Mouse (Mus musculus): Measurements from ENCODE around the gene Tcf25.
A peak's percentile ranks its signal among the peaks of the same experiment; 100 is the strongest.
"Not testable (repeated sequence)": the region's sequence is repeated elsewhere in the genome, so short reads cannot be mapped to it uniquely, and the experiment has no call there.

Tcf25 gene

GRCm38 (mm10) chr8:123431616-123432365 lies 58.2 kb downstream of the Tcf25 start:
- DNase-seq: no peak

DNA sequence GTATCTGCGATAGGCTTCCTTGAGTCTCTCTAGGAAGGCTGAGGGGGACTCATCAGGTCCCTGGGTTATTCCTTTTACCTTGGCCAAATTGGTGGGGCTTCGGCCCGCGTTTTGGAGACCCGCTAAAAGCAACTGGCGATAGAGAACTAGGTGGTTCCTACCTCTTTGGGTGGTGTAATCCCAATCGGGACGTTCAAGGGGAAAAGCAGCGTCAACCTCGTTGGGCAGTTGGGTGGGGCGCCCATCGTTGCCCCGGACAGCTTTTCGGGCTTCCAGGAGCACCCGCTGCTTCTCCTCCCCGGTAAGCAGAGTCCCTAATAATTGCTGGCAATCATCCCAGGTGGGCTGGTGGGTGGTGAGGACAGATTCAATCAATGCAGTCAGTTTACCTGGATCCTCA lies 58.8 kb downstream of the Tcf25 start:
- DNase-seq: no peak

DNA sequence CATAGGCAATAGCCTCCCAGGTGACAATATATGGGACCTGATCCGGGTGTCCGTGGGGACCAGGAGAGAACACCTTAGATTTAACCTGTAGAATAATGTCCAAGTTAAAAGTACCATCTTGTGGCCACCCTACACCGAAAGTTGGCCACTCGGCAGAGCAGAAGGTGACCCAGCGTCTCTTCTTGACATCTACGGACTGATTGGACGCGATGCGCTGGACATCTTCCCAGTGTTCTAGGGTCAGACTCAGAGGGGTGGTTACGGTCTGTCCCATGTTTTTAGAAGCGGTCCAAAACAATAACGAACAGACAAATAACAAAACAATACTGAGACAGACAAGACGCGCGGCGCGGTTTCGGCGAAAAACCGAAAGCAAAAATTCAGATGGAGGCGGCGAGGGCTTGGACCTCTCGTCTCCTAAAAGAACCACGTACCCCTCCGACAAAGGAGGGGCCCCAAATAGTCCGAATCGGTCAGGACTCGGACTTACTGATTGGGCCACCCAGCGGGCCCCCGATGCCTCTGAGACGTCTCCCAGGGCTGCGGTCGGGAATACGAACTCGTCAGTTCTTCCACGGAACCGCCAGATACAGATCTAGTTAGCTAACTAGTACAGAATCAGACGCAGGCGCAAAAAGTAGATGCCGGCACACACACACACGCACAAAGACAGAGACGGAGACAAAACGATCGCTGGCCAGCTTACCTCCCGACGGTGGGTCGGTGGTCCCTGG lies 59.9 kb downstream of the Tcf25 start:
- DNase-seq: not testable (repeated sequence)

DNA sequence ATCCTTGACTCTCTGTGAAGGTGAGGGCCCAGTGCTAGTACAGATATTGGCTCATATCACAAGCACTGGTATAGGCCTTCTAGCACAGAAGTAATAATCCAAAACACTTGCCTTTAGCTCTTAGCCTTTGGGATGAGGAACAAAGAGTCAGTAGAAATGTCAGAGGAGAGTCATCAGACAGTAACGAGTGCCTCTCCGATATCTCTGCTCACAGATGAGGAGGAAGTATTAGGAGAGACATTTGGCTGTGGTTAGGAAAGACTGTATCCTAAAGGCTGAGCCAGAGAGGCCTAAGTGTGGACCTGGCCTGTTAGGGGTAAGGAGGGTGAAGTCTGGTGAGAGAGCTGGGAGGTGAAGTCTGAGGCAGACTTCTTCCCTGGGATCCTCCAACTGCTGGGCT lies 68.2 kb downstream of the Tcf25 start:
- DNase-seq: no peak

GRCm38 (mm10) chr8:123442351-123442750 lies 68.8 kb downstream of the Tcf25 start:
- no peak for DNase-seq

DNA sequence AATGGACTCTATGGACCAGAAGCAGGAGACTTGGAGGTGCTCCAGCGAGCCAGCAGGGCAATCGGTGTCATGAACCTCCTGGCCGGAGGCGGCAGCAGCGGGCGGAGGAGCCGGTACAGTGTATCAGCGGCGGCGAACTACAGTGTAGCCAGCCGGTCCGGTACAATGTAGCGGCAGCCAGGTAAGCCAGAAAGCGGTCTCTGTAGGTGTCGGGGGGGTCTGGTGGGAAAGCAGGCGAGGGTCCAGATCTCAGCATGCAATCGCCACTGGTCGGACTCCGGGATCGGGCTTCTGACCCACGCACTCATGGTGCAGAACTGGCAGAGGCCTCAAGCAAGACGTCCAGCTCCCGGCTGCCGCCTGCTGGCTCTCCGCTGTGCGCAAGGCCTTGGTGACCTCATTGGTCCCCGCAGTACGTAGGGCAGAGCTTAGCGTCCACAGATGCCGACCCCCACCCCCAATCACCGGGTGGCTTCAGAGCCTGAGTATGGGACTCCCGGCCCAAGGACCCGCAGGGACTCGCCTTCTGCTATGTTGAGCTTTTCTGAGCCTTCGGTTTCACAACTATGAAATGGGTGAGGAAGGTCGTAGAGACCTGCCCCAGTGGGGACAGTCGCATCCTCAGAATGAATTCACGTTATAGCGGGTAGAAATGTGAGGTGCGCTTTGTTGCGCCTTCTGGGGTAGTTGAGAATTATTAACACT lies 69.5 kb downstream of the Tcf25 start:
- DNase-seq: peak; percentile 93

DNA sequence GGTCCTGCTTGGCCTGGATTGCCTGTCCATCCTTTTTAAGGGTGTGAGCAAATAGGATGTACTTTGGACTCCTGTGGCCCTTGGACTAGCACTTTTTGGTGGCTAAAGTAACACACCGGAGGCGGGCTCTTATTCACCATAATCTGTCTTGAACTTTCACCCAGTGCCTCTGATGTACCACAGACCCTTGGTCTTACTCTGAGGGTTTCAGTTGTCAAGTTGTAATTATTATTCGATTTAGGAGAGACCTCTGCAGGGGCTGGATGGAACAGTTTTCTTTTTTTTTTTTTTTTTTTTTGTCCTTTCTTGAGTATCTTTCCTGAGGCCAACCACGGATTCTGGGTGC lies 70.0 kb downstream of the Tcf25 start:
- DNase-seq: no peak

- no peak for DNase-seq
These were observed 70.6 kb downstream of the Tcf25 start for GRCm38 (mm10) chr8:123444131-123444530.

- DNase-seq: no peak
These were observed 72.4 kb downstream of the Tcf25 start for GRCm38 (mm10) chr8:123445981-123446380.

- DNase-seq: no peak
These were observed 73.2 kb downstream of the Tcf25 start for GRCm38 (mm10) chr8:123446799-123447198.

GRCm38 (mm10) chr8:123450783-123451182 lies 77.2 kb downstream of the Tcf25 start:
- DNase-seq: no peak

- DNase-seq: not testable (repeated sequence)
These were observed 78.2 kb downstream of the Tcf25 start for GRCm38 (mm10) chr8:123451747-123452146.

- DNase-seq: no peak
These were observed 78.6 kb downstream of the Tcf25 start for GRCm38 (mm10) chr8:123452149-123452548.

DNA sequence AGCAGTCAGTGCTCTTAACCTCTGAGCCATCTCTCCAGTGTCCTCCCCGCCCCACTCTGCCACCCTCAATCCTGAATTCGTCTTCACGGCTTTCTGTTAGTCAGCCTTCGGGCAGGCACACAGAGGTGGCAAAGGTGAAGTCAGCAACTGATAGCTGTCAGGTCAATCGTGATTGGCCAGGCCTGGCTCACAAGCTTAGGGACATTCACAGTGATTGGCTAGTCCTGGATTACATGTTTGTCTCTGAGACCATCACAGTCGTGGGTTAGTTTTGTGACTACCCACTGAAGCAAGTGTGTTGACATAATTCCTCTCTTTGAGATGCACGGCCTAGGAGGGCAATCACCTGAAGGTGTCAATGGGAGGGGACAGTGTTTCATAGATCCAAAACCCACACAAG lies 79.7 kb downstream of the Tcf25 start:
- DNase-seq: no peak
